Mouse (Mus musculus): ENCODE measurements at regions not wholly inside any gene's neighbourhood (a gene's known extent, or its start where the extent isn't known, plus 50 kb on each side); places are given as distances from the start of the nearest gene placed in this dataset.

- DNase-seq: no peak
These were observed 95.6 kb upstream of the Rnaseh2b start for GRCm38 (mm10) chr14:62196776-62197175.

GRCm38 (mm10) chr14:62198476-62199190 lies 93.8 kb upstream of the Rnaseh2b start:
- no peak for DNase-seq

- DNase-seq: no peak
These were observed 77.3 kb upstream of the Rnaseh2b start for GRCm38 (mm10) chr14:62215071-62215470.

GRCm38 (mm10) chr14:62216995-62217394 lies 75.4 kb upstream of the Rnaseh2b start:
- DNase-seq: no peak

- DNase-seq: no peak
These were observed 74.4 kb upstream of the Rnaseh2b start for GRCm38 (mm10) chr14:62217971-62218370.

GRCm38 (mm10) chr14:62218716-62219115 lies 73.7 kb upstream of the Rnaseh2b start:
- no peak for DNase-seq

GRCm38 (mm10) chr14:62220770-62221169 lies 71.6 kb upstream of the Rnaseh2b start:
- no peak for DNase-seq

All from right cerebral cortex, postnatal 4 days (tissue).